Mouse (Mus musculus): ENCODE measurements around the gene Foxa2. TPM values are rescaled to one million over a fixed set of nuclear protein-coding genes. Genes with fewer than 3 reads are reported as not detected.
A peak's percentile ranks its signal among the peaks of the same experiment; 100 is the strongest.

Foxa2 gene
- polyA plus RNA-seq, 1 experiment from 2014 or later = 12.1 TPM

- no peak for ATAC-seq (ENCODE audit: low FRiP score, low TSS enrichment)
- Histone ChIP-seq H3K27ac (replicated peaks) (no peak overlapping the region), H3K4me2 (replicated peaks; ENCODE audit: low read depth) (peak overlapping the region; percentile 66), H3K36me3 (ENCODE audit: control insufficient read depth, insufficient read depth, low read length) (no peaks in the 10 kb centered on the region), H3K9me3 (ENCODE audit: control insufficient read depth, low read length) (no peaks in the 10 kb centered on the region), H3K9ac (ENCODE audit: low read length) (no peak overlapping the region), H3K27me3 (ENCODE audit: control insufficient read depth, insufficient read depth, low read length) (peaks cover 18% of the 10 kb centered on the region), H3K4me3 (ENCODE audit: low read depth, low read length) (no peak overlapping the region), H3K4me1 (replicated peaks; ENCODE audit: control insufficient read depth, insufficient read depth) (0 out of 2 replicates have a peak, but pooled peaks cover 2% of the 10 kb centered on the region)
- DNase-seq (ENCODE audit: low spot score) = no peak
- TF ChIP-seq EP300 (optimal IDR thresholded peaks at IDR 0.05) (no peak), CTCF (IDR thresholded peaks at IDR 0.05; ENCODE audit: low read depth) (no peak)
- 39% methylated on average over 3 of the region's 3 CpGs for WGBS
These were observed 4.6 kb downstream of the Foxa2 start for GRCm38 (mm10) chr2:148042126-148042640.

- ATAC-seq (ENCODE audit: low FRiP score, low TSS enrichment) (no peak), DNase-seq (ENCODE audit: low spot score) (no peak)
- TF ChIP-seq EP300 (optimal IDR thresholded peaks at IDR 0.05) (no peak), CTCF (IDR thresholded peaks at IDR 0.05; ENCODE audit: low read depth) (no peak)
- 39% methylated on average over 5 of the region's 5 CpGs for WGBS
- Histone ChIP-seq H3K9ac (ENCODE audit: low read length) (no peak overlapping the region), H3K4me2 (replicated peaks; ENCODE audit: low read depth) (no peak overlapping the region), H3K27me3 (ENCODE audit: control insufficient read depth, insufficient read depth, low read length) (peaks cover 13% of the 10 kb centered on the region), H3K36me3 (ENCODE audit: control insufficient read depth, insufficient read depth, low read length) (no peaks in the 10 kb centered on the region), H3K4me3 (ENCODE audit: low read depth, low read length) (no peak overlapping the region), H3K27ac (replicated peaks) (no peak overlapping the region; the same call in 1 of the 2 replicates), H3K4me1 (replicated peaks; ENCODE audit: control insufficient read depth, insufficient read depth) (0 out of 2 replicates have a peak, but pooled peaks cover 2% of the 10 kb centered on the region), H3K9me3 (ENCODE audit: control insufficient read depth, low read length) (no peaks in the 10 kb centered on the region)
These were observed 5.4 kb downstream of the Foxa2 start for GRCm38 (mm10) chr2:148041381-148041780.

- ATAC-seq (ENCODE audit: low FRiP score, low TSS enrichment) (no peak), DNase-seq (ENCODE audit: low spot score) (peak; percentile 54)
- H3K4me2 ChIP-seq (replicated peaks; ENCODE audit: low read depth) = peak overlapping the region; percentile 53
- peak overlapping the region; percentile 75 for H3K27ac ChIP-seq (replicated peaks)
- H3K9me3 ChIP-seq (ENCODE audit: control insufficient read depth, low read length) = no peaks in the 10 kb centered on the region
- peaks cover 13% of the 10 kb centered on the region for H3K27me3 ChIP-seq (ENCODE audit: control insufficient read depth, insufficient read depth, low read length)
- 6% methylated on average over 37 of the region's 37 CpGs for WGBS
- H3K36me3 ChIP-seq (ENCODE audit: control insufficient read depth, insufficient read depth, low read length) = no peaks in the 10 kb centered on the region
- H3K4me3 ChIP-seq (ENCODE audit: low read depth, low read length) = peak overlapping the region; percentile 41
- peak overlapping the region; percentile 64 for H3K9ac ChIP-seq (ENCODE audit: low read length)
- TF ChIP-seq CTCF (IDR thresholded peaks at IDR 0.05; ENCODE audit: low read depth) (no peak), EP300 (optimal IDR thresholded peaks at IDR 0.05) (no peak)
- H3K4me1 ChIP-seq (replicated peaks; ENCODE audit: control insufficient read depth, insufficient read depth) = 0 out of 2 replicates have a peak, but pooled peaks cover 2% of the 10 kb centered on the region
These were observed 6.3 kb downstream of the Foxa2 start for GRCm38 (mm10) chr2:148040236-148041121.

- Histone ChIP-seq H3K36me3 (ENCODE audit: control insufficient read depth, insufficient read depth, low read length) (no peaks in the 10 kb centered on the region), H3K27ac (replicated peaks) (peak overlapping the region; percentile 75), H3K4me2 (replicated peaks; ENCODE audit: low read depth) (peak overlapping the region; percentile 53), H3K4me3 (ENCODE audit: low read depth, low read length) (peak overlapping the region; percentile 41), H3K9ac (ENCODE audit: low read length) (peak overlapping the region; percentile 64), H3K4me1 (replicated peaks; ENCODE audit: control insufficient read depth, insufficient read depth) (0 out of 2 replicates have a peak, but pooled peaks cover 2% of the 10 kb centered on the region), H3K9me3 (ENCODE audit: control insufficient read depth, low read length) (no peaks in the 10 kb centered on the region), H3K27me3 (ENCODE audit: control insufficient read depth, insufficient read depth, low read length) (peaks cover 13% of the 10 kb centered on the region)
- DNase-seq (ENCODE audit: low spot score) = peak; percentile 64
- no peak for TF ChIP-seq EP300 (optimal IDR thresholded peaks at IDR 0.05)
- no peak for TF ChIP-seq CTCF (IDR thresholded peaks at IDR 0.05; ENCODE audit: low read depth)
- 1% methylated on average over 53 of the region's 53 CpGs for WGBS
- peak; percentile 49; the same call in 1 of the 2 replicates for ATAC-seq (ENCODE audit: low FRiP score, low TSS enrichment)
These were observed 7.2 kb downstream of the Foxa2 start for GRCm38 (mm10) chr2:148039351-148040235.

GRCm38 (mm10) chr2:148038366-148039310 lies 8.1 kb downstream of the Foxa2 start:
- H3K27me3 ChIP-seq (ENCODE audit: control insufficient read depth, insufficient read depth, low read length) = peaks cover 12% of the 10 kb centered on the region
- H3K9me3 ChIP-seq (ENCODE audit: control insufficient read depth, low read length) = no peaks in the 10 kb centered on the region
- TF ChIP-seq EP300 (optimal IDR thresholded peaks at IDR 0.05) (no peak), CTCF (IDR thresholded peaks at IDR 0.05; ENCODE audit: low read depth) (no peak)
- no peaks in the 10 kb centered on the region for H3K36me3 ChIP-seq (ENCODE audit: control insufficient read depth, insufficient read depth, low read length)
- 6% methylated on average over 42 of the region's 42 CpGs for WGBS
- DNase-seq (ENCODE audit: low spot score) (peak; percentile 57), ATAC-seq (ENCODE audit: low FRiP score, low TSS enrichment) (0 out of 2 replicates have a peak, but pooled peaks have one; percentile 22)
- H3K4me1 ChIP-seq (replicated peaks; ENCODE audit: control insufficient read depth, insufficient read depth) = no peaks in the 10 kb centered on the region
- H3K4me3 ChIP-seq (ENCODE audit: low read depth, low read length) = peak overlapping the region; percentile 41
- H3K4me2 ChIP-seq (replicated peaks; ENCODE audit: low read depth) = peak overlapping the region; percentile 53
- peak overlapping the region; percentile 64 for H3K9ac ChIP-seq (ENCODE audit: low read length)
- peak overlapping the region; percentile 75 for H3K27ac ChIP-seq (replicated peaks)
